Mouse (Mus musculus) adrenal gland, postnatal 25 days (tissue): ENCODE results near the gene Cldn2. TPM values are rescaled to one million over a fixed set of nuclear protein-coding genes. Genes with fewer than 3 reads are reported as not detected.
A peak's percentile ranks its signal among the peaks of the same experiment; 100 is the strongest.

Experiments
- DNase-seq: peaks from one replicate; pipeline ENCODE4 v3.0.0; 2021; ENCODE audit warnings: mixed read lengths
- total RNA-seq: library from RNA; stranded (reverse); gene quantifications from 2 replicates; pipeline ENCODE4 v1.2.3, GENCODE M21; 2021

Gene Cldn2
- total RNA-seq, 1 experiment from 2014 or later = not detected

- no peak for DNase-seq
Measured at GRCm38 (mm10) chrX:139808085-139808484, 7.5 kb downstream of the Cldn2 start.

DNA sequence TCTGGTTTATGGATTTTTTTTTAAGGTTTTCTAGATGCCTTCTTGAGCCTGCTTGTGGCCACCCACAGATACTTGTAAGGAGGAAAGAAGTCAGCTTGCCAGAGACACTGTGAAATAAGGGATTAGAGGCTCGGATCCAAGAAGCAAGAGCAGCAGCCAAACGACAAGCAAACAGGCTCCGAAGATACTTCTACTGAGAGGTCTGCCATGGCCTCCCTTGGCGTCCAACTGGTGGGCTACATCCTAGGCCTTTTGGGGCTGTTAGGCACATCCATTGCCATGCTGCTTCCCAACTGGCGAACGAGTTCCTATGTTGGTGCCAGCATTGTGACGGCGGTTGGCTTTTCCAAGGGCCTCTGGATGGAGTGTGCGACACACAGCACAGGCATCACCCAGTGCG is 7.9 kb downstream of the Cldn2 start:
- DNase-seq = no peak

GRCm38 (mm10) chrX:139812636-139813298 is 12.1 kb downstream of the Cldn2 start:
- DNase-seq = no peak

DNA sequence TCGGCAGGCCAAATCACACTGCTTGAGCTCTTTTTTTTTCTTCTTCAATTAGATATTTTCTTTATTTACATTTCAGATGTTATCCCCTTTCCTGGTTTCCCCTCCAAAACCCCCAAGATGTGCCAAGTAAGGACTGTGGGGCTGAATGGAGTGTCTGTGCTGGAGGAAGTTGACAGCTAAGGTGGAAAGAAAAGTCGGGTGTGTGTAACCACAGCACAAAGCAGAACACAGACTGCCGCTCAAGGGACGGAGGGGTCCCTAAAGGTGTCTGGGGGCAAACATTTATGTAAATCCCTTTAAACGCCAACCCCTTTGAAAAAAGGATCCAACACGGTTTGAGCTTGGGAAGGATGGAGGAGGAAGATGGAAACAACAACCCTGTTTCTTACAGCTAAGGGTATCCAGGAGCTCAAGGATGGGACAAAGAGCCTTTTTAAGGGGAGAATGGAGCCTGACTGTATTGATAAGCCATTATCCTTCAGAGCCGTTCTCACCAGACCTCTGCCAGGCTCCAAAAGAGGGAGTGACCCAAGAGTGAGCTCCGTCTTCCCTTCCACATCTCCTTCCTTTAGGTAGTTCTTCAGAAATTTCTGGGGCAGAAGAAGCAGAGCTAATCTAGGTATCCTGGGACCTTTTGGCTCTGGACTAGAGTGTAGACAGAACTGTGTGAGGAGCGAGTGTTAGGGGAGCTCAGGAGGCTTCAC is 12.8 kb downstream of the Cldn2 start:
- no peak for DNase-seq

DNA sequence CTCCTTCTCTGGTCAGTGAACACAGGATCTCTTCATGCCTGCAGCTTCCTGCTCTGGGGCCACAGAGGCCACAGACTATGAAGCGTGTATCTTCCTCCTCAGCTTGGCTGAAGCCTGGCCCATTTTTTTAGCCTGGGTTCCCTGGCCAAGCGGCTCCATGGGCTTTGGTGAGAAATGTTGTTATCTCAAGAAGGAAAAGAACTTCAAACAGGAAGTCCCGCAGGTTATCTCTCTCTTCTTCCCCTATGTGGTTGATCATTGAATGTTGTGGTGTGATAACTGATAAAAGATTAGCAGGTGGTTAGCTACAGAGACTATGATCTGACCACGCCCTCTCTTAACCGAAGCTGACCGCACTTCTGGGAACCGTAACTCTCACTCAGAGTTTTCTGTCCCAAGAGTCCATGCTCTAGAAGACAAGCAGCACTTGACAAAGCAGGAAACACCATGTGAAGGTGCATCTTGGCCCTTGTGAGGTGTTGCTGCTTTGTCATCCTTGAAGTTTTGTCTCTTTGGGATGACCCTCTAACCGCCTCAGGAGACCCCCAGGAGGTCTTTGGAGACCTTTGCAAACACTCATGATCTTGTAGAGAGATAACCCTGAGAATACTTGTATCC is 13.5 kb downstream of the Cldn2 start:
- DNase-seq = no peak

DNA sequence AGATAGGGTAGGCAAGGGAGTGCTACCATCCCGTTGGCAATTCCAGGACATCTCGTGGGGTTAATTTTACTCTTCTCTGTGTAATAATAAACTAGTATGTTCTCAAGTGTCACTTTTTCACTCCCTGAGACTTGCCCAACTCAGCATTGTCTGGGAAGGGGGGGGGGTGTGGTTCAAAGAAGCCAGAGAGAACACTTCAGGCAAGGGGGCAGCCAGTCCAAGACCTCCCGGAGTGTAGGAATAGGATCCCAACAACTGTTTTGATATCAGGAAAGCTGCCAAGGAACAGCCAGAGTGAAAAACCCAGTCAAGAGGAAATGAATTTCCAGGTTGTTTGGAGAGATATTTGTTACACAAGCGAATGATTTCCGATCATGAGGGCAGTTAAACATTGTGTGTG is 14.6 kb downstream of the Cldn2 start:
- DNase-seq = no peak

DNA sequence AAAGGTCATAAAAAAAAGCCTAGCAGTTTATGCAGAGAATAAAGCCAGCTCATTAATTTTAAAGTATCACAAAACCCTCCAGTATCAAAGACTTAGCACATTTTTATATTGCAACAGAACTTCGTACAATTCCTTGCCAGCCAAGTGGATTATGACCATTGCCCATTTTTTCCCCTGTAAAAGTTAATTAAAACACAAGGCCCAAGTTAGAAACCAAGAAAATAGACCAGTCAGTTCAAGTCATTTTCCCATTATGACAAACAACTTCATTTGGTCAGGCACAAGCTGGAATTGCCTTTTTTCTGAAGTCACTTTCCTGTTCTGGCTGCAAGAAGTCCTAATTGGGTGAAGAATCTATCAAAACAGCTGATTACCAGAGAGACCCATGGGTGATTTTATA is 24.8 kb downstream of the Cldn2 start:
- DNase-seq = no peak

GRCm38 (mm10) chrX:139826926-139827325 is 26.3 kb downstream of the Cldn2 start:
- no peak for DNase-seq

DNA sequence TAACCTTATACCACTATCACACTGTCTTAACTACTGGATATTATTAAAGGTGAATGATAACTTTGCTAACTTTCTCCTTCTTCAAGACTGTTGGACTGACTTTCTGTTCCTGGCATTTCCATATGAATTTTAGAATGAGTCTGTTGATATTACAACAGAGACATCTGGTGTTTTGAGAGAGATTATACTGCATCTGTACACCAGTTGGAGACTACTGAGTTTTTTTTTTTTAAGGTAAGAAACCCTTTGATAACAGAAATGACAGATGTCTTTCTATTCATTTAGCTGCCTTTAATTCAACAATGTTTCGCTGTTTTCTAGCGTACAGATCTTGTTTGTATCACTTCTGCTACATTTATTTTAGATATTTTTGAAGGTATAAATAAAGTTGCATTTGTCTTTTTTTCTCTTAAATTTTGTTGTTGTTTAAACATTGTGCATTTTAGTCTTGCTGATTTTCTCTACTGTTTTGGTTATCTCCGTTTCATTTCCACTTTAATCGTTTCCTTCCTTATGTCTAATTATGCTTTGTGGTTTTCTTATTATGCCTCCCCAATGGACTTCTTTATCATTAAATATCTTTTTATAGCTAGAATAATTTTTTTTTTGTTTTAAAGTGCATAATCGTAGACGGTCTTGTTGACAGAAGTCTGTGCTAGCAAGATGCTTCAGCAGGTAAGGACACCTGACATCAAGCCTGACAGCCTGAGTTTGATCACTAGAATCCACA is 27.9 kb downstream of the Cldn2 start:
- no peak for DNase-seq

GRCm38 (mm10) chrX:139832464-139832863 is 31.8 kb downstream of the Cldn2 start:
- DNase-seq = peak; percentile 39

- no peak for DNase-seq
Measured at GRCm38 (mm10) chrX:139839057-139839456, 38.4 kb downstream of the Cldn2 start.

DNA sequence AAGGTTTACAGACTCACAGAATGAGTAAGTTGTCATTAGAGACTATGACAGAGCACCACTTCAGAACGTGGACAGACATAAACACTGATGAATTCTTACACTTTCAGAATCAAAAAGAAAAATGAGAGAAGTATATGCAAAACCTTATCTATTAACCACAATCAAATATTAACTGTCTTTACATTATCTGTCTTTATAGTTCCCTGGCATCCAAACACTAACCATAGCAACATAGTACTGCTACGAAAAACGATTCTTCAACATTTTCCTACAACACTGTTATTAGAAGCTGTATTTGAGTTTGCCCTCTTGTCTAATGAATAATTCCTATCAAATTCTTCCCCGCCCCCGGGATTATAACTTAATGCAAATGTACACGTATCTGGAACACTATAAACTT is 40.5 kb downstream of the Cldn2 start:
- DNase-seq = no peak

GRCm38 (mm10) chrX:139854795-139855194 is 54.2 kb downstream of the Cldn2 start:
- DNase-seq = no peak

DNA sequence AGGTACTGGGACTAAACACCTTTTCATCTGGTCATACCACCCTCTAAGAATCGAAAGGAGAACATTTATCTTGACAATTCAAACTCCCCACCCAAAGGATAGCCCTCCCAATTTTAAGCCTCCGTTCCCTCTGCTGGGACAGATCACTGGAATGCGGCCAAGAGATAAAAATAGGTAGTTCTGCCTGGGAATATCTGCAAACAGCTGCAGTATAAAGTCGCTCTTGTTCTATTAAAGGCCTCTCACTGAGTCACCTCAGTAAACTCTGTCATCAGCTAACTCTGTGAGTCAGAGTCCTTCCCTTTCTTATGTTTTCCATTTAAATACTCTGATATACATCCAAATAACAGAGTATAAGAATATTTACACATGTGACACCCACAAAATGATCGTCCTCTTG is 58.8 kb downstream of the Cldn2 start:
- no peak for DNase-seq

Other genes with a start within 250 kb of the Cldn2 start
- gene Rnf128, start 237.5 kb upstream of the Cldn2 start, total RNA-seq = 44.1 and 48.8 TPM in 2 replicates
- 7.8 and 8.2 TPM in 2 replicates for gene Tbc1d8b, start 115.8 kb upstream of the Cldn2 start, total RNA-seq
- gene Gm15013, start 86.3 kb upstream of the Cldn2 start, total RNA-seq = not detected in 2 replicates
- not detected in 2 replicates for gene Ripply1, start 18.5 kb upstream of the Cldn2 start, total RNA-seq
- 4.8 and 6.5 TPM in 2 replicates for gene Morc4, start 70.8 kb downstream of the Cldn2 start, total RNA-seq
- 7.3 and 8.5 TPM in 2 replicates for gene Rbm41, start 197.8 kb downstream of the Cldn2 start, total RNA-seq